Mouse (Mus musculus) midbrain, postnatal 0 days (tissue): ENCODE results near the gene Dclk1. TPM values are rescaled to one million over a fixed set of nuclear protein-coding genes. Genes with fewer than 3 reads are reported as not detected.

ENCODE experiments used
- ATAC-seq: fragments of 200-750 bp; cut with Nextera tagmentation; 2 replicates; pipeline ENCODE4 v1.8.0; 2017; ENCODE audit warnings: moderate number of reproducible peaks, mild to moderate bottlenecking, moderate TSS enrichment, moderate library complexity; ENCODE audit not compliant: low FRiP score
- DNase-seq: peaks from one replicate; pipeline ENCODE4 v3.0.0-alpha.2; 2015; ENCODE audit warnings: low spot score
- H3K27ac ChIP-seq: fragments of 300-500 bp; sonication (generic); 2 replicates; pipeline ENCODE4 v1.5.1; 2014; ENCODE audit warnings: low read depth, mild to moderate bottlenecking, low read length, mixed read lengths
- H3K27me3 ChIP-seq: fragments of 300-500 bp; sonication (generic); 2 replicates; pipeline ENCODE4 v1.6.1; 2014; ENCODE audit warnings: low read length, control low read depth, mixed read lengths; ENCODE audit not compliant: insufficient read depth
- H3K36me3 ChIP-seq: fragments of 300-500 bp; sonication (generic); 2 replicates; pipeline ENCODE4 v1.6.1; 2014; ENCODE audit warnings: low read length, control low read depth, mixed read lengths; ENCODE audit not compliant: insufficient read depth
- H3K4me1 ChIP-seq: fragments of 300-500 bp; sonication (generic); 2 replicates; pipeline ENCODE4 v1.6.1; 2014; ENCODE audit warnings: mild to moderate bottlenecking, control low read depth, antibody characterized with exemption, low read length, mixed read lengths; ENCODE audit not compliant: insufficient read depth
- H3K4me2 ChIP-seq: fragments of 300-500 bp; sonication (generic); 2 replicates; pipeline ENCODE4 v1.6.1; 2014; ENCODE audit warnings: low read depth, mild to moderate bottlenecking, low read length, mixed read lengths; ENCODE audit not compliant: poor library complexity, severe bottlenecking
- H3K4me3 ChIP-seq: fragments of 300-500 bp; sonication (generic); 2 replicates; pipeline ENCODE4 v1.5.1; 2014; ENCODE audit warnings: low read depth, mild to moderate bottlenecking, low read length, moderate library complexity
- H3K9ac ChIP-seq: fragments of 300-500 bp; sonication (generic); replicated peaks from 2 replicates; pipeline ENCODE4 v1.6.1; 2014; ENCODE audit warnings: mild to moderate bottlenecking, low read length, moderate library complexity, mixed read lengths; ENCODE audit not compliant: poor library complexity, severe bottlenecking
- H3K9me3 ChIP-seq: fragments of 300-500 bp; sonication (generic); 2 replicates; pipeline ENCODE4 v1.6.1; 2016; ENCODE audit warnings: low read length, control low read depth
- CTCF ChIP-seq: IDR thresholded peaks from 2 replicates; pipeline ENCODE4 v1.5.1; 2016; ENCODE audit warnings: antibody characterized with exemption, mild to moderate bottlenecking
- WGBS: fragments of 180-500 bp; shearing (Covaris S2); extraction: QIAGEN DNeasy Blood & Tissue Kit; methylation state at CpG from one replicate; pipeline ENCODE4 v1.1.7; 2014; 5-methylcytosine and 5-hydroxymethylcytosine counted together
- polyA plus RNA-seq: library from polyadenylated mRNA; unstranded; fragments of >200 nt; fragmentation: Nextera tagmentation; extraction: Ambion mirVana; gene quantifications from 2 replicates; pipeline ENCODE4 v1.2.1, GENCODE M21; 2015
- total RNA-seq: library from RNA; depleted of rRNA; stranded (reverse); fragments of >200 nt; gene quantifications from 2 replicates; pipeline ENCODE4 v1.2.3, GENCODE M21; 2014

The Dclk1 gene
- total and polyA plus RNA-seq, 2 experiments from 2014 or later: 219 to 307 TPM

DNA sequence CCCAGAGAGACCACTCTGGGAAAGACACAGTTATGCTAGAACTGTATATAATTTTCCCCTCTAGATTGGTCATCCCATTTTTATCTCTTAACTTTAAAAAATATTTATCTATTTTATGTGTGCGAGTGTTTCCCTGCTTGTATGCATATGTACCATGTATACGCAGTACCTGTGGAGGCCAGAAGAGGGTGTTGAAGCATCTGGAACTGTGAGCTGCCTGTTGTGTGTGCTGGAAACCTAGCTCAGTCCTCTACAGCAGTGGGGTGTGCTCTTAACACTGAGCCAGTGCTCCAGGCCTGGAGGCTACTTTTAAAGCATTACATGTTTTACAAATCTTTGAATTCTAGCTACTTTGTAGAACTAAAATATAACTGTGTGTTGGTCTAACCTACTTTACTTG is 35.8 kb upstream of the Dclk1 start:
- WGBS: over 99% methylated on average over 2 of the region's 2 CpGs
- Histone ChIP-seq H3K9me3 (no peaks in the 10 kb centered on the region), H3K9ac (no peak overlapping the region), H3K4me1 (no peaks in the 10 kb centered on the region), H3K4me2 (no peak overlapping the region), H3K27me3 (no peaks in the 10 kb centered on the region), H3K27ac (no peak overlapping the region), H3K4me3 (no peak overlapping the region), H3K36me3 (no peaks in the 10 kb centered on the region)
- no peak for ATAC-seq
- TF ChIP-seq CTCF: no peak
- DNase-seq: no peak

GRCm38 (mm10) chr3:55207665-55208064 is 34.5 kb upstream of the Dclk1 start:
- no peaks in the 10 kb centered on the region for H3K36me3 ChIP-seq
- no peak overlapping the region for H3K4me3 ChIP-seq
- peak; percentile 35 for DNase-seq
- no peak for TF ChIP-seq CTCF
- 46% methylated on average over 6 of the region's 6 CpGs for whole genome bisulfite sequencing
- peak; percentile 31; the same call in 1 of the 2 replicates for ATAC-seq
- no peaks in the 10 kb centered on the region for H3K27me3 ChIP-seq
- peaks cover 2% of the 10 kb centered on the region; the same call in 1 of the 2 replicates for H3K4me1 ChIP-seq
- no peaks in the 10 kb centered on the region for H3K9me3 ChIP-seq
- no peak overlapping the region for H3K4me2 ChIP-seq
- no peak overlapping the region for H3K9ac ChIP-seq
- no peak overlapping the region for H3K27ac ChIP-seq

DNA sequence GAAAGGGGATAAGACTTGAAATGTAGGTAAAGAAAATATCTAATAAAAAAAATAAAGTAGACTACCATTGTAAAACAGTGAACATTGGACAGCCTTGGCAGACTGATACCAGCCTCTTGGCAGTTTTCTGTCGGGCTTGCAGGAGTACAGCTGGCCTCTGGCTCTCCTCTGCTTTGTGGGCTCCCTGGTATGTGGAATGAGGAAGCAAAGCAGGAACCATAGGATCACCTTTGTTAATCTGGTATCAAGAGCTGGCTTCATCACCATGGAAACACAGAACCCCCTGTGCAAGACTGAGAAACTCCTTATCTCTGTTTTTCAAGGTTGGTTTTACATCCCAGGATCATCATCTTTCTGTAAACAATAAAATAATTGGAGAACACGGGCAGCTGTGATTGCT is 29.9 kb upstream of the Dclk1 start:
- DNase-seq: no peak
- no peaks in the 10 kb centered on the region for H3K27me3 ChIP-seq
- ATAC-seq: no peak
- no peaks in the 10 kb centered on the region for H3K36me3 ChIP-seq
- no peak for TF ChIP-seq CTCF
- no peak overlapping the region for H3K4me2 ChIP-seq
- 20% methylated on average over 2 of the region's 2 CpGs for WGBS
- H3K9me3 ChIP-seq: no peaks in the 10 kb centered on the region
- H3K4me1 ChIP-seq: peaks cover 8% of the 10 kb centered on the region; the same call in 1 of the 2 replicates
- H3K9ac ChIP-seq: no peak overlapping the region
- no peak overlapping the region for H3K27ac ChIP-seq
- H3K4me3 ChIP-seq: no peak overlapping the region

GRCm38 (mm10) chr3:55213785-55214184 is 28.4 kb upstream of the Dclk1 start:
- H3K4me2 ChIP-seq: no peak overlapping the region

DNA sequence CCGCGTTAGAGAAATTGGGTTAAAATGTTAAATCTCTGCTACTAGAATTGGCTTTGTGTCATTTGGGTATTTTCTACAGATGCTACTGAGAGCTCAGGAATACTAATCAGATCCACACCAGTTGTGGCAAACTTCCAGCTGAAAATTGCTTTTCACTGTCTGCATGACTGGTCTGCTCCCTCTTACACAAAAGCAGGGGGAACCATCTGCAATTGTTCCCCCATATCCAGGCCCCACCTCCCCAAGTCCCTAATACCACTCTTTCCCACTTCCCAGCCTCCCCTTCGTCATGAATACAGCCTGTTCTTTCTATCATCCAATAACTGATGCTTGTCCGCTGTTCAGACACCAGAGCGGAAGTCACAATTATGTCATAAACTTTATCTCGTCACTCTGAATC is 27.8 kb upstream of the Dclk1 start:
- no peak for ATAC-seq

More at GRCm38 (mm10) chr3:55213785-55214184, 28.4 kb upstream of the Dclk1 start:
- no peak overlapping the region for H3K9ac ChIP-seq
- ATAC-seq (no peak), DNase-seq (no peak)
- WGBS: 47% methylated on average over 4 of the region's 4 CpGs
- no peaks in the 10 kb centered on the region for H3K27me3 ChIP-seq
- H3K4me3 ChIP-seq: no peak overlapping the region
- no peaks in the 10 kb centered on the region for H3K36me3 ChIP-seq
- no peaks in the 10 kb centered on the region for H3K9me3 ChIP-seq
- H3K4me1 ChIP-seq: peaks cover 8% of the 10 kb centered on the region; the same call in 1 of the 2 replicates
- TF ChIP-seq CTCF: no peak
- no peak overlapping the region for H3K27ac ChIP-seq

DNA sequence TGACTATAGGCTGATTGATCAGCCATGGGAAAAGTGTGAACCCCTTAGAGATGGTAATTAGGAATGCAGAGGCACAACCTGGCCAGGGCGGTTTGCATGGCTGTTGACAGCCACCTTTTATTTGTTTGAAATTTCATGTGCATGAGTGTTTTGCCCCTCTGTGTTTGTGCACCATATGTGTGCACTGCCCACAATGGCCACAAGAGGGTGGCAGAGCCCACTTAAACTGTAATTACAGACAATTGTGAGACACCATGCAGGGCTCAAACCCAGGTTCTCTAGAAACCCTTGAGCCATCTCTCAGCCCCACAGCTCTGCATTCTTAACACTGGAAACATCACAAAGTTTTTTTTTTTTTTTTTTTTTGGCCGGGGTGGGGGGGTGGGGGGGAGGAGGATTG is 19.7 kb upstream of the Dclk1 start:
- no peaks in the 10 kb centered on the region for H3K27me3 ChIP-seq
- no peak overlapping the region for H3K9ac ChIP-seq
- TF ChIP-seq CTCF: peak; percentile 55
- H3K4me1 ChIP-seq: peaks cover 5% of the 10 kb centered on the region; the same call in 1 of the 2 replicates
- no peak overlapping the region for H3K27ac ChIP-seq
- H3K9me3 ChIP-seq: no peaks in the 10 kb centered on the region
- no peaks in the 10 kb centered on the region for H3K36me3 ChIP-seq
- H3K4me2 ChIP-seq: no peak overlapping the region
- ATAC-seq: no peak
- H3K4me3 ChIP-seq: no peak overlapping the region
- WGBS: 86% methylated on average over 2 of the region's 2 CpGs
- DNase-seq: no peak

More for the DNA sequence above, 27.8 kb upstream of the Dclk1 start:
- Histone ChIP-seq H3K27ac (no peak overlapping the region), H3K27me3 (no peaks in the 10 kb centered on the region), H3K9ac (no peak overlapping the region), H3K36me3 (no peaks in the 10 kb centered on the region), H3K4me1 (peaks cover 8% of the 10 kb centered on the region; the same call in 1 of the 2 replicates), H3K4me3 (no peak overlapping the region), H3K4me2 (no peak overlapping the region), H3K9me3 (no peaks in the 10 kb centered on the region)
- DNase-seq: peak; percentile 67
- TF ChIP-seq CTCF: no peak
- 59% methylated on average over 6 of the region's 6 CpGs for WGBS
